Mouse (Mus musculus): ENCODE measurements around the gene Gstm5.

The Gstm5 gene

DNA sequence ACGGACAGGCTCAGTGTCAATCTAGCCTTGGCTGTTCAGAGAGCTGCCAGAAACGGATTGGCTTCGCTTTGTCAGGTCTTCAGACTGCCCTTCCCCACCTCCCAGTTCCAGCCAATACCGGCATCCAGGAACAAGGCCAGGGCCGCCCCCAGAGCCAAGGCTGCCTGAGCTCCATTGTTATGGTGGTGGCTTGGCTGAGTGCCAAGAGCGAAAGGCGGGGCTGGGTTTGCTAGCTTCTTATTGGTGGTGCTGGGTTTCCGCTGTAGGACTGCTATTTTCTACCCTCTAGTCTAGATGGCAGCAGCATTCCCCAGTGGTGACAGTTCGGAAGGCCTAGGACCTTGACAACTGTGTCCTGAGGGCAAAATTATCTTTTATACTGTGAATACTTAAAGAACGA lies 36.0 kb downstream of the Gstm5 start, which contains the start of gene Gstm7:
TSS of gene Gstm7 (minus strand) at position 148 of the 400 bp plus-strand sequence.
- DNase-seq (ENCODE audit: inconsistent ontology term): peak; percentile 99

DNA sequence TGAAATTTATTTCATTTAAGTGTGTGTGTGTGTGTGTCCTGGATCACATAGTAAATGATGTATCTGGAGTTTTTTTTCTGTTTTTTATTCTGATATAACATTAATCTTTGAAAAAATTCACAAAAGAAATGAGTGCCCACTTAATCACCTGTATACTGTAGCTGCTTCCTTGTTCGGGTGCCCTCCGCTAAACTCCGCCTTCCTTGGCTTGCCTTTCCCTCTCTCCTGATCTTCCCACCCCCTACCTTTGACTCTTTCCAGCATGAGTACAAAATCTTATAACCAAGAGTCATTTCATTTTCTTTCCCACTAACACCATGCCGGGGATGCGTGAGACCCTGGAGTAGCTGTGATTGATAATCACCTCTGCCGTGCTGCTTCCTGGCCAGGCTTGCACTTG lies 36.5 kb downstream of the Gstm5 start:
- no peak for DNase-seq (ENCODE audit: inconsistent ontology term)

DNA sequence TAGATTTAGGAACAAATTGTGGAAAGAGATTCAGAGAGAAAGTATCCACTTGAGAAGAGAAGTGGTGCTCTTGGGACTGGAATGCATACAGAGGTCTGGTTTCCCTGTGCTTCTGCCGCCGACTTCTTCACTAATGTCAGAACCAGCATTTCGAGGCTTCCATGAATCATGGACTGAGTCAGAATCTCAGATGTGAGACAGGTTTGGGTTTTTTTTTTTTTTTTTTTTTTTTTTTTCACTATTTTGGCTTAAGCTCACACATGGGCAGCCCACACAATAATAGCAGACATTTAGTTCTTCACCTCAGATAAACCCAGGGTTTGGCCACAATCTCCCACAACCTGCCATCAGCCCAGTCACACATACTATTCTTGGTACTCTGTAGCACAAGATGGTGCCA lies 39.6 kb downstream of the Gstm5 start:
- DNase-seq (ENCODE audit: inconsistent ontology term): no peak

DNA sequence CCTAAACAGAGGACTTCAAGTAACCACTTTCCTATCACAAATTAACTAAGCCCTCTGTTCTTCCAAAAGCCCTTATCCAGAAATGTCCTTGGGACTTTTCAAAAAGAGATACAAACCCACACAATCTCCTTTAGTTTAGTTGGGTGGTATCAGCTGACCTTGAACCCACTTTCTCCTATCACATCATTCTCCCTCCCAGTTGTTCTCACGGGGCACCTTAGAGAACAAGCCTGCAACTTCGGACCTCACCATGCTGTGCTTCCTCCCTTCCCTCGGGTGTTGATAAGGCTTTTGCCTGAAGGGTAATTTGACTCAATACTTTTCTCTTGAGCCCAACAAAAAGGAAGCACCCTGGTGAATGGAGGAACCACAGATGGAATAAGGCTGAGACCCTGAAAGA lies 40.3 kb downstream of the Gstm5 start:
- DNase-seq (ENCODE audit: inconsistent ontology term): no peak

DNA sequence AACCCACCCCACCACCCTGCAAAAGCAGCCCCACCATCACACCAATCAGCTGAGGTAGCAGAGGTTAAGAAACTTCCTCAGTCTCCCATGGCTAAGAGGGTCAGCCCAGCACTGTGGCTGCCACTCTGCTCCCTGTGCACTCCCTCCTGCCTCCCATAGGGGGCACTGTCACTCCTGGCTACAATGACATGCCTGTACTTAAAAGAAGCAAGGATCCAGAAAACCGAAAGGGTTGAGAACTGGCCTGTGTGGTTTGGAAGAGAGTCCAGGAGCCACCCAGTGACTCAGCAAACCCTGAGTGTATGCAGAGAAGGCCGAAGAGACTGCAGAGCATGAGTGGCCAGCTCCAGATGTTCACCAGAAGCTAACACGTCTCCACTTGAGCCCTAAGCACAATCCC lies 43.8 kb downstream of the Gstm5 start:
- peak; percentile 71 for DNase-seq (ENCODE audit: inconsistent ontology term)

DNA sequence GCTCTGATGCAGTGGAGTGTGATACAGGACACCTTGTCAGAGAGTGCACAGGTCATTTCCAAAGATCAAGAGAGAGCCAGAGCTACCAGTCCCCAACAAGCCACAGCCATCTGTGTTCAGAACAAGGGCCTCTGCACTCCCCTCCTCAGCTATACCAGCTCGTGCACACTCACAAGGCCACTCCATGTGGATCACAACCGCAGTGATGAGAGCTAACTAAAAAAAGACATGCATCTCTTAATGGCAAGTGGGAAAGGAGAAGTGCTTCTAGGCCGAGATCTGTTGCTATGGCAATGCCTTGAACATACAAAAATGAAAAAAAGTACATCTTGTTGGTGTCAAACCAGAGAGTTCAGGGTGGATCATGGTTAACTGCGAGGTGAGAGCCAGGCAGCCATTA lies 44.2 kb downstream of the Gstm5 start:
- DNase-seq (ENCODE audit: inconsistent ontology term): no peak

DNA sequence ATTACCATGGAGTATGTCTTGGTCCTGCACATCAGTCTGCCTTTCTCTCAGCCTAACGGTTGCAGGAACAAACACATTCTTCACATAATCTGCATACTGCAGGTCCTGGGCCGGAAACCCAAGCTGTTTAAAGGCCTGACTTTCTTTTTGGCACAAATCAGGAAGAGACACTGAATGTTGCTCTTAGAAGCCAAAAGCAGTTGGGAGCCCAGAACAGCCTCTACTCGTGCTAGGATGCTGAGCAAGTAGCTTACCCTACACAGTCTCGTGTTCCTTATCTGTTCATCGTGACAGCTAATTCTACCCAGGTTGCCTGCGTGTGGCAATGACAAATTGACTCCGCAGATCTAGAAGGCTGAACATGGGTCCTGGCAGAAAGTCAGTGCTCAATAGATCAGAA lies 44.9 kb downstream of the Gstm5 start:
- DNase-seq (ENCODE audit: inconsistent ontology term): peak; percentile 79

DNA sequence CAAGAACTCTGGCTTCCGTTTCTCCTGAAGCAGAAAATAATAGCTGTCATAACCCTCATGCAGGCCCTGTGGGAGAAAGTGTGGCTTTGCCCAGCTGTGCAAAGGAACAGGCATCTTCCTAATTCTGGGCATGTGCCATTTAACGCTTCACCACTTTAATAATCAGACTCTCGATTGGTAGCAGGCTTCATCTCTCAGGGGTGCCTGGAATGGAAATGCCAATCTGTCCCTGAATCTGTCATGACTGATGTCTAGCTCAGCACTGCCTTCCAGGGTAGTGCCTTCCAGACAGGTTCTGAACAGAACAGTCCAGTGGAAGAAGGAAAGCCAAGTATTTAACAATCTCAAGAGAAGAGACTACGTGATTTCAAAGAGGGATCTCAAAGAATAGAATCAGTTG lies 45.6 kb downstream of the Gstm5 start:
- DNase-seq (ENCODE audit: inconsistent ontology term): no peak

DNA sequence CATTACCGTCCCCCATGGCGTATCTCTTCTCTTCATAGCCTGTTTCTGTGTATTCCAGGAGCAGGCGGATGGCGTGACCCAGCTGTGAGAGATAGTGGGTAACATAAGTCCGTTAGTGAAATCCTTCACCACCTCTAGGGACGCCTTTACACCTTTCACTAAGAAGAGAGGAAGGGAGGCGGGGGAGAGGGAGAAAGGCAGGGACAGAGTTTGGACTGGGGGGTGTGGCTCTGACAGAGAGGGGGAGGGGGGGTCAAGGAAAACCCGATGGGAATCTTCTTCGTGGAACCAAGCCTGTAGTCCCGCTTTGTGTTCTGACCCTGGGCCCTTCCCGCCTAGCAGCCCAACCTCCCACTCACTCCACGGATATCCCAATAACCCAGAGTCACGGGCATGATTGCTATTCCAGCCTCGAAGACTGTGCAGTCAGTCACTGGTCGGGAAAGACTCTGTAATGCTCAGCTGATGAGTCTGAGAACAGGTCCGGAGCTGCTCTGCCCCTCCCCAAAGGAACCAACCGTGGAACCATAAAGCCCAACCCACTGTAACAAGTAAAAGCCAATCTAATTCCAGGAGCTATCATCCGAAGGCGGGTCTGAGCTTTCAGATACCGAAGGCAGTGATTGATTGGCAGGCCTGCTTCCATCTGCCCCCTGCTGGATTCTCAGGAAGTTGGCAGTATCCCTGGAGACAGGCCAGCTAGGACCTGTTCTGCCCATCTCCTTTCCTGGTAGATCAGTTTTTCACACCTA lies 47.8 kb downstream of the Gstm5 start, which contains the start of gene Gstm6:
TSS of gene Gstm6 (minus strand) at position 511 of the 752 bp plus-strand sequence.
- DNase-seq (ENCODE audit: inconsistent ontology term): peak; percentile 40

DNA sequence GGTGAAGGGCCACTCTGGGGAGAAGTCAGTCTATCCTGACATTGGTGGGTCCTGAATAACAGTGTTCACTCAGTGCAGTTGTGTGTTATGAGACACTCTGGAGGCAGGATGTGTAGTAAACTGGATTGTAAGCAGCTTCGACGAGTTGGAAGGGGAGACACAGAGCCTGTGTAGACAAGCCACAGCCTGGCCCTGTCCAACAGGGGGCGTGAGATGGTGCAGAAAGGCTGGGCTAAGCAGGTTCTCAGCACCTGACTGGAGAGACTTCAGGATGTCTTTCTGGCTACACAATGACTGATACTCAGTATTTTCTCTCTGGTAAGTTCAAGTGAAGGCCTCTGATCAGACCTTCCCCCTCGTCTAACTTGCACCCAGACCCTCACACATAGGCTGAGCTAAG lies 50.1 kb downstream of the Gstm5 start:
- no peak for DNase-seq (ENCODE audit: inconsistent ontology term)
